Mouse (Mus musculus) layer of hippocampus, adult 2 months (tissue): ENCODE measurements around the gene Pcca. TPM values are rescaled to one million over a fixed set of nuclear protein-coding genes. Genes with fewer than 3 reads are reported as not detected.
"Not testable (repeated sequence)": the region's sequence is repeated elsewhere in the genome, so short reads cannot be mapped to it uniquely, and the experiment has no call there.

Experiments
- DNase-seq, 2 experiments: peaks; one replicate each; pipeline ENCODE4 v3.0.0; 2022; ENCODE audit warnings: low spot score in 2 of 2
- H3K27ac ChIP-seq: fragments of 200-600 bp; 2 replicates; pipeline ENCODE4 v1.8.1; 2022
- H3K4me3 ChIP-seq: fragments of 200-600 bp; 2 replicates; pipeline ENCODE4 v1.8.1; 2022; ENCODE audit warnings: mild to moderate bottlenecking
- CTCF ChIP-seq: fragments of 200-600 bp; conservative IDR thresholded peaks from 2 replicates; pipeline ENCODE4 v1.8.1; 2022; ENCODE audit warnings: antibody characterized with exemption, mild to moderate bottlenecking, moderate library complexity
- total RNA-seq, 2 experiments: library from RNA; stranded (reverse); gene quantifications; 2 replicates each; pipeline ENCODE4 v1.2.3; 2021

Gene Pcca
- total RNA-seq, 2 experiments from 2014 or later = 41.2 to 44.3 TPM

DNA sequence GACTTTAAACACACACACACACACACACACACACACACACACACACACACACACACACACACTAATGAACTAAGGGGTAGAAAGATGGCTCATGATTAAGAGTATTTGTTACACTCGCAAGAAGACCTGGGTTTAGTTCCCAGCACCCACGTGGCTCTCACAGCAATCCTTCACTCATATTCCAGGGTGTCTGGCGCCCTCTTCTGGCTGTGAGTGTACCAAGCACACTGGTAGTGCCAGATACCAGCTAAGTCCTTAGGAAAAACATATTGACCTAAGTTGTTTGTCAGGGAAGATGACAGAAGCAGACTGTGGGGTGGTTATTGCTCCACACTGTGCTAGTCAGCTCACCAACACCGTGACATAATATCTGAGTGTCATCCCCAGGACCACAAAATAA is 43.7 kb downstream of the Pcca start:
- H3K27ac ChIP-seq = no peak overlapping the region
- DNase-seq = no peak
- TF ChIP-seq CTCF = peak; percentile 50

DNA sequence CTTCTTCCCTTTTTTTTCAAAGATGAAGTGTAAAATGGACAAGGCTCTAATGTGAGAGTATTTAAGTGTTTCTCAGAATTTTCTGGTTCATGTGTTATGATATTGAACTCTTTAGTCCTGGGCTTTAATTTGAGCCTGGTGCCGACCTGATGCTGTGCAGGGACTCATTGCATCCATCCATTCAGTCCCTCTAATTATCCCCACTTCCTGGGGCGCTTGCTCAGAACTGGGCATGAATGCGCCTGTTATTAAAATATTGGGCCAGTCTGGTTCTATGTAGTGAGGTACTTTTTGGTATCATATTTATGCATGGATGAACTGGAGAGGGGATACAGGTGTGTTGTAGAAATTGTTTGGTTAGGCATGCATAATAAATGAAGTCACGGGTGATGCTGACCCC is 47.9 kb downstream of the Pcca start:
- DNase-seq = no peak
- no peak overlapping the region for H3K27ac ChIP-seq
- TF ChIP-seq CTCF = no peak
- no peak overlapping the region for H3K4me3 ChIP-seq

More for the DNA sequence above, 43.7 kb downstream of the Pcca start:
- H3K4me3 ChIP-seq = no peak overlapping the region

DNA sequence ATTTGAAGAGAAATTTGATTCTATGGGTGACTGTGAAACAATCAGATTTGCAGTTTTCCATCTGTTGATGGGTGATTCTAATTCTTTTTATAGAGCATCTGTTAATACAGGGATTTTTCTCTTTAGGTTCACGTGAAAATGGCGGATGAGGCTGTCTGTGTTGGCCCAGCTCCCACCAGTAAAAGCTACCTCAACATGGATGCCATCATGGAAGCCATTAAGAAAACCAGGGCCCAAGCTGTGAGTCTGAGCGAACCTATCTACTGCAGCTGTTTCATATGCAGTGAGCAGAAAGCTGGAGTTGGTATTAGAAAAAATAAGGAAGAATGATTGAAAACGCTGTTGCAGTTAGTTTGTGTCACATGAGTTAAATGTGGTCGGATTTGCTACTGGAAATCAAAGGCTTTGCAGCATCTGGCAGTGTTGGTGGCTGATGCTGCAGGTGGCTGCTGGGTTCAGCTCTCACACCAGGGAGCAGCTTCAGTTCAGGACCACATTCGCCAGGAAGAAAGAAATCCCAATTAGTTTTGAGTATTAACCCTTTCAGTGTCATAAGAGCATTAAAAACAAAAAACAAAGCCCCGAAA is 48.5 kb downstream of the Pcca start:
- Histone ChIP-seq H3K27ac (no peak overlapping the region), H3K4me3 (no peak overlapping the region)
- no peak for TF ChIP-seq CTCF
- DNase-seq = no peak

DNA sequence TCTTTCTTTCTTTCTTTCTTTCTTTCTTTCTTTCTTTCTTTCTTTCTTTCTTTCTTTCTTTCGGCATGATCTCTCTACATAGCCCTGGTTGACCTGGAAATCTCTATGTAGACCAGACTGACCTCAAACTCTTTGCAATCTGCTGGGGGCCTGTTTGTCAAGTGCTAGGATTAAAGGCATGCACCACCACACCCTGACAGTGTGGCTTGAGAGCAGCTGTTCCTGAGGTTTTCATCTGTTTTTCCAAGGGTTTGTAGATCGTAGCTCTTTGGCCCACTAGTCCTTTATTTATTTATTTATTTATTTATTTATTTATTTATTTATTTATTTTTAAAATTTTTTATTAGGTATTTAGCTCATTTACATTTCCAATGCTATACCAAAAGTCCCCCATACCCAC is 50.0 kb downstream of the Pcca start:
- not testable (repeated sequence) for H3K27ac ChIP-seq, H3K4me3 ChIP-seq, DNase-seq

DNA sequence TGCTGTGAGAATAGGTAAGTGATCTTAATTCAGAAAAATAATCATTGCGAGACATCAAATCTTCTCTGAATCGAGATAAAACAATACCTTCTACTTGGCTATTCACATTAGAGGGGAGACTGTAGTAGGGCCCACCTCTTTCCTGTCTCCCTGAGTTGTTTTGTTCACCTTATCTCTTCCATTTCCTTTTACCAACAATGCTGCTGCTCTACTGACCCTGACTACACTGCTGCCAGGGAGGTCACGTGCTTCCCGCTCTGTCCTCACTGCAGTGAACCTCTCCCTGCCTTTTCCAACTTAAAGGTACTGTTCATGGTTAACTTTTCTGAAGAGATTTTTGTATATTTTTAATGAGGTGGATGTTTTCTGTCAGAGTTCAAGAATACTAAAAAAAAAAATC is 52.8 kb downstream of the Pcca start:
- no peak overlapping the region for H3K4me3 ChIP-seq
- no peak overlapping the region for H3K27ac ChIP-seq
- no peak for DNase-seq
- no peak for TF ChIP-seq CTCF

DNA sequence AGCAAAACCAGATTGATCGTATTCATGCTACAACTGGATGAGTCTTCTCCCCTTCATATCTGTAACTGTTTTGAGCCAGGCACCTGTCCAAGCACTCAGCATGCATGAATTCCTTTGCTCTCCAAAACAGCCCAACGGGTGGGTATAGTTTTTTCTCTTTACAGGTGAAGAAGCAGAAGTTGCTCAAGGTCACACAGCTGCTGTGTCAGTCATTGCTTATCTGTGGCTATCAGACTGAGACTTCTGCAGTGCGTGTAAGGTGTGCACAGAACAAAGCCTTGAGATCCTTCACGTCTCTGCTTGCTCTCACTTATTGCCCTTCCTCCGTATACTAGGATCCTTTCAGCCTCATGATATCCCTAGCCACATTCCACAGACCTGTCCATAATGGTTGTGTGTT is 63.4 kb downstream of the Pcca start:
- no peak for TF ChIP-seq CTCF
- no peak overlapping the region for H3K4me3 ChIP-seq
- no peak for DNase-seq
- H3K27ac ChIP-seq = no peak overlapping the region

DNA sequence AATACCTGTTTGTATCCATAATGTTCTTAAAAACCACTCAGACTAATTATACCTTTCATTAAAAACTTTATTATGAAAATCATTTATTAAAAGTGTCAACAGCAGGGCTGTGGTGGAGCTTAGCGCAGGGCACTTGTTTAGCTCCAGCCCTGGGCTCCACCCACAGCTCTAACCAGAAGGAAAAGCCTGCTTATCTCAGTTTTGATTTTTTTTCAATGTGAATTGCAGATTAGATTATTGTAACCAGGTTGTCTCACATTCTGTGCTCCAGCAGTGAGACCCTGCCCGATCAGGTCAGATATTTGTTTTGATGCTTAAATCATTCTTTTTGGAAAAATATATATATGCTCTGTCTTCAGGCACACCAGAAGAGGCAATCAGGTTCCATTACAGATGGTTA is 64.7 kb downstream of the Pcca start:
- no peak for DNase-seq
- no peak for TF ChIP-seq CTCF
- Histone ChIP-seq H3K4me3 (no peak overlapping the region), H3K27ac (no peak overlapping the region)

DNA sequence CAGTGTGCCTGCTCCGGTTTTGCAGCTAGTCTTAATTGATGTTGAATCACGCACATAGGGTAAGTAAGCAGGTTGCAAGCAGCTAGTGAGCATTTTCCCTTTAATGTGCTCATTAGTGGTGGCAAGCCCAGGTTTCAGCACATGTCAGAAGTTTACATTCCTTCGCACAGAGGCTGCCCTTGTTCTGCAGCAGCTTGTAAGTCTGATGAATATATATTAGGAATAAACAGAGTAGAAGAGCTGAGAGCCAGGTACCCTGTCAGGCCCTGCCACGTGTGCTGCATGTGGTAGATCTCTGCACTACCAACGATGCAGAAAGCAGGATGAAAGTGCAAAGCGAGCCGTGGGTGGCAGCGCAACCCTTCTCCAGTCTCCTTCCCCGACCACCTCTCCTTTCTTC is 65.7 kb downstream of the Pcca start:
- no peak overlapping the region for H3K4me3 ChIP-seq
- DNase-seq = no peak
- no peak overlapping the region for H3K27ac ChIP-seq
- TF ChIP-seq CTCF = no peak

DNA sequence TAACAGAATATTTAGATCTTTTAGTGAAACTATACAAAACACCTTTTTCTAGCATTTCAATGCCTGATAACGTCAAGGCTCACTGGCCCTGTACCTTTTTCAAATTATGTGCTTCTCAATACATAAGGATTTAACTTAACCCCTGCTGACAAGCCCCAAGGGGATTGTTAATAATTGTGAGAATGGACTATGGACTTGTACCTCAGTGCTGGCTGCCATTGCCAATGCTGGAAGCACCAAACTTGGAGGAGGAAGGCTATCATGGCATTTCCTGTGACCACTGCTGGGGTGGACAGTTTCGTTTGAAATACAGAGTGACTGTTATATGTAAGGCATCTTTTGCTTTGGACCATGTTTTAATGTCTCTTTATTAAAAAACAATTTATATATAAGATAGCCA is 68.6 kb downstream of the Pcca start:
- no peak for DNase-seq
- H3K27ac ChIP-seq = no peak overlapping the region
- TF ChIP-seq CTCF = no peak
- H3K4me3 ChIP-seq = no peak overlapping the region

DNA sequence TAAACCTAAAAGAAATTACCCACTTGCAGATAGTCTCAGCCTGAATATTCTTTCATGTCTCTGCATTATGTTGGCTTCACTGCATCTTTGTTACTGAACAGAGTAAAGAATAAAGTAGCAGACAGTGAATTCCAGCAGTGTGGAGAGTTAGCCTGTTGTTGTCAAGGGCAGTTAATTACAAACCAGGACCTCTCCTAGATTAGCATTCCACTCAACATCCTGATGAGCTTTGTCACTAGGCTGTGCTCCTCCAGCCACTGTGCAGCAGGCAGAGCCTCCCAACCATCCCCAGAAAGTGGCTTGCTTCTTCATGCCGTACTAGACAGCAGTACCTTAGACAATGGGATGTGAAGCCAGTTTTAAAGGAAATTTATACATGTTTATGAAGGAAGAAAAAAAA is 72.4 kb downstream of the Pcca start:
- no peak for DNase-seq
- H3K27ac ChIP-seq = no peak overlapping the region
- no peak for TF ChIP-seq CTCF
- no peak overlapping the region for H3K4me3 ChIP-seq

DNA sequence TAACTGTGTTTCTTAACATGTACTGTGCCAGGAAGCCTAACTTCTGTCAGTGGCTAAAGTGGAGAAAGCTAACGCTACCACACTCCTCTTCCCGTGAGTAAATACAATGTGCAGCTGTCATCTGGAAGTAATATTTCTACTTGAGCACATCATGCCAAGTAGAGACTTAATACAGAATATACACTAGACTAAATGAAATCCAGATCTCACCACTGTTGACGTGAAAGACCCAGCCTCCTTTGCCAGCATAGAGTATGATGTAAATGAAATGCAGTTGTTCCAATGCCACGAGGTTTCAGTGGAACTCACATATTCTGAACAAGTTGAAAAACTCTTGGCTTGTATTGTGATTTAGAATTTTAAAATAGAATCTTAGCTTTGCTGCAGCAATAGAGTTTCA is 73.3 kb downstream of the Pcca start:
- TF ChIP-seq CTCF = no peak
- no peak for DNase-seq

DNA sequence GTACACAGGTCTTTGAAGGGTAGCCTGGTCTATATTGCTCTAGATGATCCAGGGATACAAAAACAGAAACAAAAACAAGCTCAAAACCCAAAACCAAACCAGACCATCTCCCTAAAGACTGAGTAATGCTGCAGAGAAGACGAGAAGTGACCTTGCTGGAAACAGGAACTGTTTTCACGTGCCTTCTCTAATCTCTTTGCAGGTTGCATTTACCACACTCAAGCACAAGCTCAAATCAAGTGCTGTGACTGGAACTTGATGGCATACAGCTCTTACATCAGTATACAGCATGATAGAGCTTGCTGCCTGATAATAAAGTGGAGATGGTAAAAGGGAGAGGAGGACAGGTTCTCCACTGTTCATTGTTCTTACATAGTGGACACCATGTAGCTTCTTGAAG is 74.2 kb downstream of the Pcca start:
- Histone ChIP-seq H3K27ac (no peak overlapping the region), H3K4me3 (no peak overlapping the region)
- no peak for DNase-seq
- TF ChIP-seq CTCF = no peak

More for the DNA sequence above, 73.3 kb downstream of the Pcca start:
- H3K27ac ChIP-seq = no peak overlapping the region
- no peak overlapping the region for H3K4me3 ChIP-seq

DNA sequence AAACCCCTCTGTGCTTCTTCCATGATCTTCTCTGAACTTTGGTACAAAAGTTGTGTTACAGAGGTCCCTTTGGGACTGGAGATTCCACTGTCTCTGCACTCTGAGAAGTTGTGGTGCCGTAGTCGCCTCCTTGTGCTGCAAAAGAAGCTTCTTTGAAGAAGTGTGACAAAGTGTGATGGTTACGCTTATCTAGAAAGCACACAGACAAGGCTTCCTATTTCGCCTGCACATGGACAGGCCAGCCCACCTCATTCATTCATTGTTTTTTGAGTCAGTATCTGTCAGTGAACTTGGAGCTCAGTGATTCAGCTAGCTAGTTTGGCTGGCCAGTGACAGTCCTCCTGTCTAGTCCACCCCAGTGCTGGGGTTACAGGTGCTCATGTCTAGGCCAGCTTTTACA is 76.9 kb downstream of the Pcca start:
- Histone ChIP-seq H3K4me3 (no peak overlapping the region), H3K27ac (no peak overlapping the region)
- DNase-seq = no peak
- TF ChIP-seq CTCF = no peak

DNA sequence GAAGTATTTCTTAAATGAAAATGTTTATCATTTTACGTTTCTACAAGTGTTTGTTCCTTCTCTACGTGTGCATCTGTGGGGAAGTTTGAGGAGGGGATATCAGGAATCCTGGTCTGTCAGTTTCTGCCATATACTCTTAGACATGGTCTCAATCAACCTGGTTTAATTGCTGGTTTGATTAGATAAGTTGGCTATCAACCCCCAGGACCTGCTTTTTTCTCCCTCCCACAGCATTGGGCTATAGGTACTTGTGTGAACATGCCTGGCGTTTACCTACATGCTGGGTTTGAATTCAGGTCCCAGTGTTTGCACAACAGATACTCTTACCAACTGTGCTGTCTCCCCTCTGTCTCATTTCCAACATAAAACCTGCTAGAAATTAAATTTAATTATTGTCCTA is 78.2 kb downstream of the Pcca start:
- H3K4me3 ChIP-seq = no peak overlapping the region
- H3K27ac ChIP-seq = no peak overlapping the region
- no peak for DNase-seq
- no peak for TF ChIP-seq CTCF

DNA sequence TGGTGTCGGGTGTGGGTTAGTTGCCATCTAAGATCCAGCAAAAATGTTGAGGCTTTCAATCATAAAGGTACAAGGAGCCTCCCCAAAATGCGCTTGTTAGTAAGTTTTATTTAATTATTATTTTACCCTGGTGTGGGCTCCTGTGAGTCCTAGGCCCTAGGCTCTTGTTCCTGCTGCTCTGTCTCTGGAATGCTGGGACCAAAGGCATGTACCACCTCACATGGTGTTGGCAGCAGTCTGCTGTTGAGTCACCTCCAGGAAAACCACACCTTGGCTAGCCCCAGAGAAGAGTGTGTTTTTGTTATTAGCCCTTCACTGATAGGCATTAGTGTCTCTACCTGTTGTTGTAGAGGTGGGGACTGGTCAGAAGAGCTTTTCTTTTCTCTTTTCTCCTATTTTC is 83.5 kb downstream of the Pcca start:
- DNase-seq = no peak
- no peak overlapping the region for H3K4me3 ChIP-seq
- H3K27ac ChIP-seq = no peak overlapping the region
- no peak for TF ChIP-seq CTCF
